In genomic region chr11:36364441-36364840, GRCm38 (mm10) we compare ENCODE assay signal across 20 mouse cellular contexts.
DNase-seq lines count a peak whose midpoint lies in the region; ATAC-seq and TF ChIP-seq lines count a peak whose summit lies in the region.
"Had no signal": no experiment of that assay in that cellular context is flagged by ENCODE, and none has a peak within 500 bp of the region (broad histone marks: within the 10 kb centered on the region; RNA-seq: fewer than 3 reads in every experiment).

No protein-coding gene starts in this region.

- TF ChIP-seq POLR2A in kidney, adult 2 months (IDR thresholded peaks at IDR 0.05; ENCODE audit: low read depth, low read length) = no peak
- TF ChIP-seq POLR2A in testis, adult 2 months (IDR thresholded peaks at IDR 0.05; ENCODE audit: control insufficient read depth, low read depth, low read length) = no peak

- no peak overlapping the region for H3K27ac ChIP-seq in kidney, adult 2 months (ENCODE audit: insufficient read depth, low read depth, low read length)
- no peak overlapping the region for H3K27ac ChIP-seq in testis, adult 2 months (ENCODE audit: control insufficient read depth, insufficient read depth, low read depth, low read length)
- H3K27ac ChIP-seq in limb, embryonic 10.5 days = peak overlapping the region; percentile 54; the same call in 1 of the 2 replicates
- H3K27ac ChIP-seq: forebrain, embryonic 12.5 days; heart, embryonic 13.5 days; hindbrain, postnatal 0 days; neural tube, embryonic 13.5 days; stomach, postnatal 0 days had no signal

- H3K9me3 ChIP-seq in limb, embryonic 10.5 days (replicated peaks) = no peaks in the 10 kb centered on the region
- H3K9me3 ChIP-seq: forebrain, embryonic 12.5 days; heart, embryonic 13.5 days; neural tube, embryonic 13.5 days had no signal

- peak; percentile 34 for DNase-seq in kidney, adult 2 months
- no peak for DNase-seq in kidney, adult 9 months
- DNase-seq in testis, postnatal 10 days (ENCODE audit: low spot score) = no peak
- DNase-seq in limb, embryonic 10.5 days (ENCODE audit: low spot score) = peak; percentile 31
- no peak for DNase-seq in lung, adult 18-20 months
- no peak for DNase-seq in urinary bladder, adult 2 months (ENCODE audit: low spot score)
- DNase-seq: adrenal gland, postnatal 14 days; cerebellum, adult 18-20 months; cerebellum, postnatal 36 days; liver, postnatal 0 days; lung, postnatal 36 days; right cerebral cortex, postnatal 25 days; thymus, postnatal 36 days had no signal

- no peaks in the 10 kb centered on the region for H3K27me3 ChIP-seq in kidney, adult 2 months (replicated peaks; ENCODE audit: control insufficient read depth, insufficient read depth, low read length)
- H3K27me3 ChIP-seq in testis, adult 2 months (ENCODE audit: control insufficient read depth, insufficient read depth, low read length) = no peaks in the 10 kb centered on the region
- 0 out of 2 replicates have a peak, but pooled peaks cover 5% of the 10 kb centered on the region for H3K27me3 ChIP-seq in limb, embryonic 10.5 days (ENCODE audit: low read depth, poor library complexity, severe bottlenecking)
- H3K27me3 ChIP-seq: forebrain, embryonic 12.5 days; heart, embryonic 13.5 days; neural tube, embryonic 13.5 days had no signal

- no peak for ATAC-seq in CD4-positive, CD25-positive, alpha-beta regulatory T cell, adult 4 months
- ATAC-seq: hindbrain, postnatal 0 days; liver, postnatal 0 days had no signal

- no peak for TF ChIP-seq CTCF in kidney, adult 2 months (conservative IDR thresholded peaks at IDR 0.05; ENCODE audit: insufficient read depth, insufficient read length, low read depth, low read length)
- TF ChIP-seq CTCF in testis, adult 2 months (IDR thresholded peaks at IDR 0.05; ENCODE audit: control insufficient read depth, insufficient read depth, insufficient replicate concordance, low read depth, low read length) = no peak

- 51% methylated on average over 9 of the region's 9 CpGs for WGBS in kidney, adult 2 months
- WGBS in limb, embryonic 10.5 days = 32% methylated on average over 9 of the region's 9 CpGs

- no peaks in the 10 kb centered on the region for H3K36me3 ChIP-seq in kidney, adult 2 months (ENCODE audit: control insufficient read depth, insufficient read depth, low read length)
- no peaks in the 10 kb centered on the region for H3K36me3 ChIP-seq in testis, adult 2 months (ENCODE audit: control insufficient read depth, insufficient read depth, low read length)
- no peaks in the 10 kb centered on the region for H3K36me3 ChIP-seq in limb, embryonic 10.5 days
- H3K36me3 ChIP-seq: forebrain, embryonic 12.5 days; heart, embryonic 13.5 days; neural tube, embryonic 13.5 days had no signal

- no peak overlapping the region for H3K4me3 ChIP-seq in kidney, adult 2 months (ENCODE audit: insufficient read depth, low read depth, low read length)
- H3K4me3 ChIP-seq in testis, adult 2 months (ENCODE audit: control insufficient read depth, low read depth, low read length) = peak overlapping the region; percentile 59
- peak overlapping the region; percentile 9; the same call in 1 of the 2 replicates for H3K4me3 ChIP-seq in limb, embryonic 10.5 days
- H3K4me3 ChIP-seq: forebrain, embryonic 12.5 days; heart, embryonic 13.5 days; neural tube, embryonic 13.5 days had no signal

- H3K4me1 ChIP-seq in kidney, adult 2 months (ENCODE audit: control insufficient read depth, insufficient read depth, low read length) = no peaks in the 10 kb centered on the region
- no peaks in the 10 kb centered on the region for H3K4me1 ChIP-seq in testis, adult 2 months (ENCODE audit: control insufficient read depth, insufficient read depth, low read length)
- H3K4me1 ChIP-seq in limb, embryonic 10.5 days = peaks cover 8% of the 10 kb centered on the region
- H3K4me1 ChIP-seq: heart, embryonic 13.5 days; neural tube, embryonic 13.5 days had no signal

Comparison
In these comparisons a context has a peak if more than half of its experiments do, and no peak if none do; other contexts are left out.
1. DNase-seq: peak in kidney, adult 2 months (single experiment) and limb, embryonic 10.5 days (single experiment); none in kidney, adult 9 months (single experiment), testis, postnatal 10 days (single experiment), lung, adult 18-20 months (0 of 2) and urinary bladder, adult 2 months (single experiment).